Mouse (Mus musculus) retina, postnatal 7 days (tissue): ENCODE measurements around the gene Prss41.
A peak's percentile ranks its signal among the peaks of the same experiment; 100 is the strongest.
"Not testable (repeated sequence)": the region's sequence is repeated elsewhere in the genome, so short reads cannot be mapped to it uniquely, and the experiment has no call there.

ENCODE experiments used
- DNase-seq: peaks from one replicate; pipeline ENCODE4 v3.0.0-alpha.2; 2012; ENCODE audit warnings: low read depth, low spot score

Gene Prss41

DNA sequence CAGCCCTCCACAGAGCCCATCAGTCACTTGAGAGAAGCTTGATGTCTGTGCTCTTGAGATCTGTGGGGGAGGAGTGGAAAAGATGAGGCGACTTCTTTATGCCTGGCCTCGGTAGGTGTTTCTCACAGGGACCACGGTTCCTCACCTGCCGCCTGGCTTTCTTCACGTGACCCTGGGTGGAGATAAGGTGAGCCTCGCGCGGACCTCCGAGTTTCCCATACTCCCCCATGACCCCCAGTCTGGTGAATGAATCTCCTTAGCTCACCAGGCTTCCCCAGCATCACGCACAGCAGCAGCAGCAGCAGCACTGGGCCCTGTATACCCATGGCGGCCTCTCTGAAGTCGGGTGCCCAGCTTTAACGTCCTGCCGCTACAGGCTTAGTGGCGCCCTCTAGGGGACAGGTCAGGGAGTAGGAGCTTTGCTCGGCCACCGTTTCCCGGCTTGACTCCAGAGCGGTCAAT, at the start of gene Prss41, which contains the start of gene Prss32:
Prss41 (minus strand) TSS at position 361 of the 462 bp plus-strand sequence.
Prss32 (plus strand) TSS at position 44 of the 462 bp plus-strand sequence.
- DNase-seq, result peak; percentile 35

DNA sequence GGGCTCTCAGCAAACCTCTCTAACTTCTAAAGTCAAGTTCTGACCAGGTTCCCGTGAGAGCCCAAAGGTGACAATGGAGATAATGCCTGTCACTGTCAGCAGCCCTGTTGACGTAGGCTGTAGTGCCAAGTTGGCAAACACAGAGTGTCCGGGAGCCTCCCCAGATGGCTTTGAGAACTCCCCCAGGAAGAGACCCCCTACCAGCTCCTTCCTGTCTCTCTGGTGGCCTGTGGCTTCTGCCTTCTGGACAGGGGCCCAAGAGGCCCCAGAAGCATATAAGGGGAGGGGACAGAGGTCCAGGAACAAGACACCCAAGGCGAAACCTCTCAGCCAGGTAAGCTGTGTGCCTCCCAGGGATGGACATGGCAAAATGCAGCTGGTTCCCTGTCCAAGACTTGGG, 36.6 kb upstream of the Prss41 start, which contains the start of the genes Dcpp1 and Dcpp2:
Dcpp1 (plus strand) TSS at position 301 of the 400 bp plus-strand sequence.
Dcpp2 (plus strand) TSS at position 305 of the 400 bp plus-strand sequence.
- not testable (repeated sequence) for DNase-seq

DNA sequence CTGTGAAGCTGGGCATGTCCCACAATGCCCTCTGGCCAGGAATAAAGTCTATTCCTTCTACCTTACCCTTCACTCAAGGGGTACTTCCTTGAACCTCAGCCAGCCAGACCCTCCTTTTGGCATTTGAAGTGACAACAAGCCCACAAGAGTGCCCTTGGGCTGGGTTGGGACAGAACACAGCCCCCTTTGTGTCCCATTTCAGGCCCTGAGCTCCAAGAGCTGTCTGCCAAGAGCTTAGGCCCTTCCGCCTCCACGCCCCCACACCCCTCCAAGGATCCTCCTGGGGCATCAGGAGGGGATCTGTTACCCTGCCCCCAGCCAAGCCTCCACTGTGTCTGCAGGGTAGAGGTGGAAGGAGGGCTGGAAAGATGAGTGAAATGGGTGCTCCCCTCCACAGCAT, 33.2 kb upstream of the Prss41 start:
- DNase-seq, result no peak

DNA sequence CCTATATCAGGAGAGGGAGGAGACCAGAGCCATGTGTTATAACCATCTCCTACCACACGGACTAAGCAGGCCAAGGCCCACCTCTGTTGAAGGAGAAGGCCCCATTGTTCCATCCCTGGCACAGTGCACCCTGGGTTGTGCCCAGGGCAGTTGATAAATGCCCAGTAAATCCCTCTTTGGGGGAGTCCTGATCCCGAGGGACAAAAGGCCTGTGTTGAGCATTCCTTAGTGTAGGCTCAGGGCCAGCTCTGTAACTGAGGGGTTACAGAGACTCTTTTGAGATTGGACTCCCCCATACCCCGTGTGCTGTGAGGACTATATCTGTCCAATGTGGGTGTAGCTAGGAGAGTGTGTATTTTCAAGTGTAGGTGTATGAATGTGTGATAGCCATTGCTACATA, 32.8 kb upstream of the Prss41 start:
- no peak for DNase-seq

DNA sequence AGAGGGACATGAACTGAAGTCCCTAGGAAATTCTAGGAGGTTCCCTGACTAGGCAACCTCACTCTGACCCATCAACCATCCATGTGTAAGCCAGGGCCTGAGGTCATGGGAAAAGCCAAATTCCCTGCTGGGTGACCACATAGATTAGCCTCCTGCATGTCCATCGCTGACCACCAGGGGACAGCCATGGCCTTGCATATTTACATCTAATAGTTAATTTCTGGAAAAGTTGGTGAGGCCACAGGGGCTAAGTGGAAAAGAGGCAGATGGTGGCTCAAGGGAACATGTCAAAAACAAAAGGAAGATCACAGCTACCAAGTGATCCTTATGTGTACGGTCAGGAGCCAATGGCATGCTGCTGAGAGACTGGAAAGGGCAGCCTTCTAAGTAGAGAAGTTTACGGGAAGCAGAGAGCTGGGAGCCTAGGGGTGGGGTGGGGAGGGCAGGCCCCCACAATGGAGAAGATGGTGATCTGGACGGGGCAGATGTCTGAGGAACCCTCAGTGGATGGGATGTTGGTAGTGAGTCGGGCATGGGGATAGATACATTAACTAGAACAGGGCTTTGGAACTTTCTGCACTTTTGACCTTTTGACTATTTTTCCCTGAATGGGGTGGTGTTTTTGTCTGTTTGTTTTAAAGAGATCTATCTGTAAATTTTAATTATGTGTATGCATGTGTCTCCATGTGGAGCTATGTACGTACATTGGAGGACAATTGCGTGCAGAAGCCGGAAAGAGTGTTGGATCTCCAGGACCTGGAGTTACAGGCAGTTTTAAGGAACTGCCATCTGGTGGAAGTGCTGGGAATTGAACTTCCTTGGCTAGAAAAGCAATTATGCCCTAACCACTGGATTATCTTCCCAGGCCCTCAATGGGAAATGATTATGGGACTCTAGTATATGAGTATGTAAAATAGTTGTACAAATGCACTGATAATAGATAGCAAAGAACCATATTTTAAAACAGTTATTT, 30.2 kb upstream of the Prss41 start:
- DNase-seq, result peak; percentile 34

DNA sequence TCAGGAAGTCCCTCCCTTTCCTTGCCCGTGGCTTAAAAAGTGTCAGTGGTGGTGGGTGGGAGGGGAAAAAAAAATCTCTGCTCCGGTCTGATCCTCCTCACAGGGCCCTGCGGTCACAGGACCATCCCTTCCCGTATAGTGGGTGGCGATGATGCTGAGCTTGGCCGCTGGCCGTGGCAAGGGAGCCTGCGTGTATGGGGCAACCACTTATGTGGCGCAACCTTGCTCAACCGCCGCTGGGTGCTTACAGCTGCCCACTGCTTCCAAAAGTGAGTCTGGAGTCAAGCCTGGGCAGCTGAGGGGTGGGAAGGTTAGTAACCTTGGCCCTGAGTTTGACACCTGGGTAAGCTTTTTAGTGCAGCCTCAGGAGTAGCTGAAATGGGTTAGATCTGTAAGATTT, 24.5 kb upstream of the Prss41 start:
- DNase-seq, result no peak

DNA sequence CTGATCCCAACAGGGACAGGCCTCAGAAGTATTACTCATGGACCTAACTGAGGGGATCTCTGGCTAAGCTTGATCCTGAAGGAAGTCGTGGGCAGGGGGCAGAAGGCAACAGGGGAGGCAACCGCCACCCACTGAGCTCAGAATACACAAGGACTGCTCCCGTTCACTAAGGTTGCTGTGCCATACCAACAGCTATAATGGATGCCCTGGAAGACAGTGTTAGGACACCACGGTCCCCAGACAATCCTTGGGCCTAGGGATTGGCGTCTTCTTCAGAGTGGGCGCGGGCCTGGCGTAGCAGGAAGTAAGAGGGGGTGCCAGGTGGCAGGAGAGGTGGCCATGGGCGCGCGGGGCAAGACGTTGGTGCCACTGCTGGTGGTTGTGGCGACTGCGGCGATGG, 23.8 kb upstream of the Prss41 start, which contains the start of gene Prss21:
Prss21 (plus strand) TSS at position 301 of the 400 bp plus-strand sequence.
- no peak for DNase-seq

DNA sequence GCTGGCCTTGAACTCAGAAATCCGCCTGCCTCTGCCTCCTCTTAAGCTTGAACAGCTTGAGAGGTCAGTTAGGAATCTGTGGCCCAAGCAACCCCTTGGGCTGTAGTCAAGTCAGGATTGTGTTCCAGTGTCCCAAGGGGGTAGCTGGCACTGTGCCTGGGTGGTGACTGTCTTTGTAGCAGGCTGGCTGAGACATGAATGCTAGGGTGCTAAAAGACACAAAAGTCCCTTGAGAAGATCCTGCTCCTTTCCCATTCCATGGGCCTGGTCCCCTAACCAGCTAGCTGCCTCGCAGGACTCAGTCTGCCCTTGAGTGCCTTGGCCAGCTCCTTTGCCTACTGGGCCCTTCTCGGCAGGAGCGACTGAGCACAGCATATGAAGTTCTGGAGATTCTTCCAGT, 19.0 kb upstream of the Prss41 start:
- DNase-seq, result no peak

DNA sequence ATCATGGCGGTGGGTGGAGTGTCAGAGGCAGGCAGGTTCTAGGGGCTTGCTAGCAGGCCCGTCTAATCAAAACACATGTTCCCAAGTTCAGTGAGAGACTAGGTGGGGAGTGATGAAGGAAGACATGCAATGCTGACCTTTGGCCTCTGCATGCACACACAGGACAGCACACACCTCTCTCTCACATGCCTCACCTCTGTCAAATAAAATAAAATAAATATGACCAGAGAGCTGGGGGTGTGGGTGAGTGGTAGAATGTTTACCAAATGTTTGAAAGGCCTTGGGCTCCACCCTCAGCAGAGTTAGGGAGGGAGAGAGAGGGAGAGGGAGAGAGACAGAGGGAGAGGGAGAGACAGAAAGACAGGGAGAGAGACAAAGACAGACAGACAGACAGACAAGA, 13.9 kb upstream of the Prss41 start:
- no peak for DNase-seq

DNA sequence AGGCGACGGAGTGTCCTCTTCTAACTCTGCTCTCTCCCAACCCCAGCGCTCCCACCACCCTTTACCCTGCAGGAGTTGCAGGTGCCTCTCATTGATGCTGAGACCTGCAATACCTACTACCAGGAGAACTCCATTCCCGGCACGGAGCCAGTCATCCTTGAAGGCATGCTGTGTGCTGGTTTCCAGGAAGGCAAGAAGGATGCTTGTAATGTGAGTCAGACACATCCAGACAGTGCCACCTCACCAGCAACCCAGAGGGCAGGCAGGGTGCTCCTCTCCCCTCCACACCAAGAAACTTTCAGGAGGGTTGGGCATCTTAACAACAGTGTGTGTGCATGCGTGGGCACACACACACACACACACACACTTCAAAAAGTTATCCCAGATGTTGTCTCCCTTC, 13.2 kb upstream of the Prss41 start:
- DNase-seq, result no peak

DNA sequence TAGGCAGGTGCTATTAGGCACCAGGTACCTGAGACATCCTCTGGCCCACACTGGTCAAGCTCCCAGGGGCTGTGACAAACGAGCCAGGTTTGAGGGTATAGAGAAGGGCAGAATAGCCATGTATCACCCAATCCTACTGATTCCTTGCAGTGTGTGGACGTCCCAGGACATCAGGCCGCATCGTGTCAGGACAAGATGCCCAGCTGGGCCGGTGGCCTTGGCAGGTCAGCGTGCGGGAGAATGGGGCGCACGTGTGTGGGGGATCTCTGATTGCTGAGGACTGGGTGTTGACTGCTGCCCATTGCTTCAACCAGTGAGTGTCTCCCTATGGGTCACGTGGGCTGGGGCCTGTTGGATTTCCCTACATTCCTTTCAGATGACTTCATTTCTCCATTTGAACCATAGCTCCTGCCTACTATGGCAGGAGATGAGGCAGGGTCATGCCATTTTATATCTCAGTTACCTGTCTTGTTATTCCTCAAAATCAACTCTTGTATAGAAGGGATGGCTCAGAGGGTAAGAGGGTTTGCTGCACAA, 10.3 kb upstream of the Prss41 start:
- no peak for DNase-seq

DNA sequence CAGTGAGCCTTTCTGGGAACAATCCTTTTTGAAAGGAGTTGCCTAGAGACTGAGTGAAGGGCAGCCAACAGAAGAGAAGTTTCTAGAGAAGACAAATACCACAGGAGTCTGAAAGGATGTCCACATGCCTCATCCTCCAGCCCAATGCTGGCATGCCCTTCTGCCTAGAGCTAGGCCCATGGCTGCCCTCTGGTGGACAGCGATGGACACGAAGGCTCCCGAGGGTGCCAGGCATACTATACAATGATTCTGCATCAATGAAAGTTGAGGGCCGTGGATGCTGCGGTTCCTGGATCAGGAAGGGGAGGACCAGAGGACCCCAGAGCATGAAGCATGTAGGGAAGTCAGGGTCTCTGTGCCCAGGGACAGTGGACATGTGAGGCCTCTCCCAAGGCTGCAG, 9.3 kb upstream of the Prss41 start:
- DNase-seq, result peak; percentile 38

DNA sequence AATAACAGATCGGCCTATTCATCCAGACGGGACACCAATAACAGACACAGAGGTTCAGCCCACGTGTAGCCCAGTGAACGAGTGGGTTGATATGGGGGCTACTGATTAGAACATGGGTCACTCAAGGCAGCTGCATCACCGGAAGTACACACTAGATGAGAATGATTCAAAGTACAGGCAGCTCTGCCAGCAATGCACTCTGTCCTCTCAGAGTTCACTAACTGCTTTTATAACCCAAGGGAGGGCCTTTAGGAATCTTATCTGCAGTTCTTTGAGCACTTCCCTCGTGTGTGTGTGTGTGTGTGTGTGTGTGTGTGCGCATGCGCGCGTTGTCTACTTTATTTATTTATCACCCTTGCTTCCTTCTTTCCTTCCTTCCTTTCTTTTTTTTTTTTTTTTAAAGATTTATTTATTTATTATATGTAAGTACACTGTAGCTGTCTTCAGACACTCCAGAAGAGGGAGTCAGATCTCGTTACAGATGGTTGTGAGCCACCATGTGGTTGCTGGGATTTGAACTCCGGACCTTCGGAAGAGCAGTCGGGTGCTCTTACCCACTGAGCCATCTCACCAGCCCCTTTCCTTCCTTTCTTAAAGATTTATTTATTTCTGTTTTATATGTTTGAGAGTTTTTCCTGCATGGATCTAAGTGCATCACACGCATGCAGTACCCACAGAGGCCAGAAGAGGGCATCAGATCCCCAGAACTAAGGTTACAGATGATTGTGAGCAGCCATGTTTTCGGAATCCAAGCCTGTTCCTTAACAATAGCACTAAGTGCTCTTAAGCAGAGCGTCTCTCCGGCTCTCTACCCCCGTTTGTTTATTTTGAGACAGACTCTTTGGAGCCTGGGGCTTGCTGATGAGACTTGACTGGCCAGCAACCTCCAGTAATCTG, 7.1 kb upstream of the Prss41 start:
- peak; percentile 58 for DNase-seq

DNA sequence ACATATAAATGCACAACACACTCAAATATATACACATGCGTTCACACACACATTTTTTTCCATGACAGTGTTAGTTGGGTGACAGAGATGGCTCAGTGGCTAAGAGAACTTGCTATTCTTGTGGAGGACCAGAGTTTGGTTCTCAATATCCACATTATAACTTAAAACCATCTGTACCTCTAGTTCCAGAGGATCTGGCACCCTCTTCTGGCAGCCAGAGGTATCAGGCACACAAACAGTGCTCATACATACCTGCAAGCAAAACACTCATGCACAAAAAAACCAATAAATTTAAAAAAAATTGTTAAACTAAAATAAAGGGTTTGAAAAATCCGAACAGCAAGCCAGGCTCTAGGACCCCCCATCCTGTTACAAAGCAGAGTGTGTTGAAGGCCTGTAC, 6.1 kb upstream of the Prss41 start:
- no peak for DNase-seq

DNA sequence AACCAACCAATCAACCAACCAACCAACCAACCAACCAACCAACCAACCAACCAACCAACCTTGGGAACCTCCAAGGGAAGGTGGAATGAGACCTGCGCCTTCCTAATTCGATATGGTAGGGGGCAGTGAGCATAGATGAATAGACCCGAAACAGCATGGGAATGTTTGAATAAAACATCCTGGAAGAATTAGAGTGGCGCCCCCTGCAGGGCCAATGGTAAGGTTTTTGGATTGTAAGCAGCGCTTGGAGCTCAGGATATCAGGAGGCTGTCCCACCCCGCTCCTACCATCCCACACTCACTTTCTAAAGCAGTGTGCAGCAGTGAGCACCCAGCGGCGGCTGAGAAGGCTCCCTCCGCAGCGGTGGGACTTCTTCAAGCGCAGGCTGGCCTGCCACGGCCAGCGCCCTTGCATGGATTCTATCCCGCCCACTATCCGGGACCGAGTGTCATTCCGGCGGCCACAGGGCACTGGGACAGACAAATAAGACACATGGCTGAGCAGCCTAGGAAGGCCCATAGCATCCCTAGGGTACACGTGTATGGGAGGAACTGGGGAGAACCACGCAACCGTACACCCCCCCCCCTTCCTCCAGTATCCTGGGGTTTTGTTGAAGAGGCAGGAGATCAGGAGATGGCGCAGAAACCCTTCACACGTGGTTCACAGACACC, 696 bp downstream of the Prss41 start:
- no peak for DNase-seq

DNA sequence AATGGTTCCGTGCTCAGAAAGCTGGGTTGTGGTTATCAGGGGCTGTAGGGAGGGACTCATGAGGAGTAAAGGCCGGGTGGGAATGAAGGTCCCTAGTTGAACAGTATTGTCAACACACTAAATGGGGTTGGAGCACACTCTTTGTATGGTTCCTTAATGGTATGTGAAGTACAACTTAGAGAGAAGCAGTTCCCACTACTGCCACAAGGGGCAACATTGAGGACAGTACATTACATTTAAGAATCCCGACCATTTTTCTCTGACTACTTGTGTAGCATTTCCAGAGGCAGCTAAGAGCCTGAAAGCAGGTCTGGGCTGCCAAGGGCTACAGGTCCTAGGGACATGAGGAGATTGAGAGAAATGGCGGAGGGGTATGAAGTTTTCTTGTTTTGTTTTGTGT, 2.8 kb downstream of the Prss41 start:
- peak; percentile 41 for DNase-seq

DNA sequence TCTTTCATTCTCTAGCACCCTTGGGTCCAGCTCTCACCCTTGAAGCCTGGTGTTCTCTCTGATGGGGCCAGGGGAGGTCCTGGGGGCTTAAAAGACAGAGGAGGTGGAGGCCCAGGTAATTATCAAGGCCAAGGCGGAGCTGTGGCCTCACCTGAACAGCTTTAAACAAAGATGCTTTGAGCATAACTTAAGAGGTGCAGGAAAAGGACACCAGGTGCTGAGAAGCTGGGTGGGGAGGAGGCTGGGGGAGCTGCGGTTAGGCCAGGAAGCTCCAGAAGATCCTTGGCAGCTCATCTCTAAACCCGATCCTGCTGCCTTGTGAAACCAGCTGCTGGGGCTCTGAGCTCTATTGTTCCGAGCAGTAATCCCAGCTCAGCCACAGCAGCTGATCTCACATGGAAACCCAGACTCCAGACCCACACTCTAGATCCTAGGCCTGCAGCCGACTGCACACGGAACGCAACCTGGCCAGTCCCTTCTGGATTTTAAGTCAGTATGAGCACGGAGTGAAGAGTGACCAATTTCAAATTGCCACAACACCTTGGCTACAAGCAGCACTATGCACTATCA, 7.9 kb downstream of the Prss41 start, which contains the start of gene Prss33:
Prss33 (minus strand) TSS at position 51 of the 570 bp plus-strand sequence.
- peak; percentile 55 for DNase-seq

DNA sequence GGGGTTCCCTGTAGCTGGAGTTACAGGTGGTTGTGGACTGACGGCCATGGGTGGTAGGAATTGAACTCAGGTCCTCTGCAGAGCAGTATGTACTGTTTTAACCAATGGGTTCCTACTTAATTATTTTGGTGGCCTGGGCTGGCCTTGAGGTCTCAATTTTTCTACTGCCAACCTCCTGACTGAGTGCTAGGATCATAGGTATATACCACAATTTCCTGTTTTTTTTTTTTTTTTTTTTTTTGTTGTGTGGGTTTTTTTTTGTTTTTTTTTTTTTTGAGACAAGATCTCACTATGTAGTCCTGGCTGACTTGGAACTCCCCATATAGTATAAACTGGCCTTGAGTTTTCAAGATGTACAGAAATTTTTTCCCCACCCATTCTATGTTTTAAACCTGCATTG, 12.8 kb downstream of the Prss41 start:
- DNase-seq, result no peak

DNA sequence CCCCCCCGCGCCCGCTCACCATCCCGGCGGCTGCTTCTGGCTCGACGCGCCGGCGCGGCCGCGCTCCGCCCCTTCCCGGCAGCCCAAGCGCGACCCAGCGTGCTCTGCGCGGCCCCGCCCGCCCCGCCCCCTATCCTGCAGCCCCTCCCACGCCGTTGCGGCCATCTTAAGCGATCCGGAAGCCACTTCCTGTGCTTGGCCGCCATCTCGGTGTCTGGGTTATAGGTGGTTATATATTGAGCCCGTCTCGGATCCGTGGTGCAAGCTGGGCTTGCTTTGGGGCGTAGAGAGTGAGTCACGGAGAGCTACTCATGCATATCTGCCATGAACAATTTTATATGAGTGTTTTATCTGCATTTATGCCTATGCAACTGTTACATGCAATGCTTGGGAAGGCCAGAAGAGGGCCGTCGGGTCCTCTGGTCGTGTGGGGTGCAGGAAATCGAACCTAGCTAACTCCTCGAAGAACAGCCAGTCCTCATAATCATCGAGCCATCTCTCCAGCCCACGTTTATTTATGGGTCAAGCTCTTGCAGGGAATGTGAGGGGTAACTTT, 14.8 kb downstream of the Prss41 start, which contains the start of gene Elob:
Elob (minus strand) TSS at position 73 of the 556 bp plus-strand sequence.
- DNase-seq, result peak; percentile 84
